Mouse (Mus musculus) bone marrow macrophage, adult 2 months (primary cell): ENCODE results near the gene Cd4. TPM values are rescaled to one million over a fixed set of nuclear protein-coding genes. Genes with fewer than 3 reads are reported as not detected.

ENCODE experiments used
- H3K27ac ChIP-seq: 2 replicates; pipeline ENCODE4 v1.5.1; 2012; ENCODE audit warnings: low read depth, low read length; ENCODE audit not compliant: insufficient read depth
- H3K4me1 ChIP-seq: 2 replicates; pipeline ENCODE4 v1.6.1; 2012; ENCODE audit warnings: low read length; ENCODE audit not compliant: control insufficient read depth, insufficient read depth
- H3K4me3 ChIP-seq: 2 replicates; pipeline ENCODE4 v1.5.1; 2012; ENCODE audit warnings: mild to moderate bottlenecking, low read length, moderate library complexity; ENCODE audit not compliant: insufficient read depth
- CTCF ChIP-seq: IDR thresholded peaks from 2 replicates; pipeline ENCODE4 v1.5.1; 2012; ENCODE audit warnings: low read depth, mild to moderate bottlenecking, low read length, moderate library complexity
- POLR2A ChIP-seq: IDR thresholded peaks from 2 replicates; pipeline ENCODE4 v1.6.1; 2012; ENCODE audit warnings: mild to moderate bottlenecking, low read depth, low read length, borderline replicate concordance
- polyA plus RNA-seq: library from polyadenylated mRNA; stranded (reverse); fragments of >200 nt; gene quantifications from 2 replicates; pipeline ENCODE4 v1.2.4, GENCODE M21; 2012; ENCODE audit not compliant: missing spikeins, insufficient read depth, insufficient read length

Cd4 gene
- polyA plus RNA-seq, 1 experiment: 23.4 TPM

GRCm38 (mm10) chr6:124817563-124817962 lies 70.5 kb downstream of the Cd4 start:
- Histone ChIP-seq H3K4me1 (peaks cover 22% of the 10 kb centered on the region), H3K27ac (0 out of 2 replicates have a peak overlapping the region, but pooled peaks have one; percentile 5), H3K4me3 (no peak overlapping the region)
- TF ChIP-seq CTCF (no peak), POLR2A (no peak)

- TF ChIP-seq CTCF (no peak), POLR2A (no peak)
- no peak overlapping the region for H3K4me3 ChIP-seq
- H3K27ac ChIP-seq: no peak overlapping the region
- peaks cover 26% of the 10 kb centered on the region for H3K4me1 ChIP-seq
Measured at GRCm38 (mm10) chr6:124817125-124817524, 70.9 kb downstream of the Cd4 start.

GRCm38 (mm10) chr6:124816611-124817010 lies 71.4 kb downstream of the Cd4 start:
- Histone ChIP-seq H3K27ac (no peak overlapping the region), H3K4me3 (no peak overlapping the region), H3K4me1 (peaks cover 31% of the 10 kb centered on the region)
- no peak for TF ChIP-seq CTCF
- no peak for TF ChIP-seq POLR2A

- no peak overlapping the region for H3K4me3 ChIP-seq
- TF ChIP-seq CTCF: no peak
- TF ChIP-seq POLR2A: no peak
- peaks cover 35% of the 10 kb centered on the region for H3K4me1 ChIP-seq
- H3K27ac ChIP-seq: no peak overlapping the region
Measured at GRCm38 (mm10) chr6:124814858-124815774, 72.9 kb downstream of the Cd4 start.

Other genes with a start within 250 kb of the Cd4 start
- 57.4 and 70.0 TPM in 2 replicates for gene Lpcat3, start 225.2 kb downstream of the Cd4 start, polyA plus RNA-seq
- 48.2 and 54.9 TPM in 2 replicates for gene Emg1, start 176.0 kb downstream of the Cd4 start, polyA plus RNA-seq
- gene Phb2, start 175.9 kb downstream of the Cd4 start, polyA plus RNA-seq: 94.1 and 97.8 TPM in 2 replicates
- 583 and 614 TPM in 2 replicates for gene Ptpn6, start 149.5 kb downstream of the Cd4 start, polyA plus RNA-seq
- 221 and 253 TPM in 2 replicates for gene Grcc10, start 146.8 kb downstream of the Cd4 start, polyA plus RNA-seq
- gene Gm45234, start 132.2 kb downstream of the Cd4 start, polyA plus RNA-seq: not detected in 2 replicates
- gene Atn1, start 131.7 kb downstream of the Cd4 start, polyA plus RNA-seq: 30.1 and 34.0 TPM in 2 replicates
- 1.4 and 2.6 TPM in 2 replicates for gene Eno2, start 118.5 kb downstream of the Cd4 start, polyA plus RNA-seq
- gene Lrrc23, start 108.5 kb downstream of the Cd4 start, polyA plus RNA-seq: not detected in 2 replicates
- gene Spsb2, start 79.6 kb downstream of the Cd4 start, polyA plus RNA-seq: 31.4 and 43.6 TPM in 2 replicates
- gene Tpi1, start 73.9 kb downstream of the Cd4 start, polyA plus RNA-seq: 224 and 232 TPM in 2 replicates
- gene Usp5, start 58.7 kb downstream of the Cd4 start, polyA plus RNA-seq: 62.3 and 65.0 TPM in 2 replicates
- gene Cdca3, start 58.7 kb downstream of the Cd4 start, polyA plus RNA-seq: 70.1 and 76.5 TPM in 2 replicates
- not detected in 2 replicates for gene Gnb3, start 47.9 kb downstream of the Cd4 start, polyA plus RNA-seq
- 12.1 and 12.9 TPM in 2 replicates for gene P3h3, start 30.5 kb downstream of the Cd4 start, polyA plus RNA-seq
- gene Gpr162, start 24.2 kb downstream of the Cd4 start, polyA plus RNA-seq: 43.3 and 52.6 TPM in 2 replicates
- 0.44 TPM in 1 of 2 replicates, not detected in the other for gene Lag3, start 23.5 kb upstream of the Cd4 start, polyA plus RNA-seq
- 820 and 821 TPM in 2 replicates for gene Ptms, start 31.9 kb upstream of the Cd4 start, polyA plus RNA-seq
- gene Mlf2, start 43.2 kb upstream of the Cd4 start, polyA plus RNA-seq: 186 and 188 TPM in 2 replicates
- gene Cops7a, start 77.3 kb upstream of the Cd4 start, polyA plus RNA-seq: 49.3 and 58.7 TPM in 2 replicates
- gene Pianp, start 108.5 kb upstream of the Cd4 start, polyA plus RNA-seq: 5.5 and 7.2 TPM in 2 replicates
- 82.7 and 83.1 TPM in 2 replicates for gene Zfp384, start 120.9 kb upstream of the Cd4 start, polyA plus RNA-seq
- gene Ing4, start 151.5 kb upstream of the Cd4 start, polyA plus RNA-seq: 110 and 113 TPM in 2 replicates
- gene Acrbp, start 161.5 kb upstream of the Cd4 start, polyA plus RNA-seq: 28.7 and 29.3 TPM in 2 replicates
- gene Lpar5, start 179.7 kb upstream of the Cd4 start, polyA plus RNA-seq: 33.2 and 43.3 TPM in 2 replicates
- 122 and 144 TPM in 2 replicates for gene Chd4, start 207.8 kb upstream of the Cd4 start, polyA plus RNA-seq
- gene Nop2, start 243.7 kb upstream of the Cd4 start, polyA plus RNA-seq: 10.7 and 11.4 TPM in 2 replicates